Comparison of ENCODE assay signal across 14 mouse cellular contexts in the genomic region with DNA sequence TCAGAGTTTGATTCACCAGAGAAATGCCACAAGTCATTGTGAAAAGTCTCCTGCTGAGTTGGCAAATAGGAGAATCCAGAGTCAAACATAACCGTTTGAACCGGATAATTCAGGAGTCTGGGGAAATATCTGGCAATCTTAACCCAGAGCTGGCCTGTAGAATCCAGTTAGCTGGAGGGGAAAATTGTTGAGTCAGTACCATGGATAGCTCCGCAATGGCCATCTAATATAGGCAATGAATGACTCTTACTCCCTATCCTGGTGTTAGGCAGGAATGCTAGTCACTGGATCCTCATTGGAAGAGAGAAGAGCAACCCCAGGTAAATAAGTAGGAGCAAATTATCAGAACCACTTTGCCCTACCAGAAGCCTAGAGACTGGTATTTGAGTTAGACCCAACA.
DNase-seq lines count a peak whose midpoint lies in the region; ATAC-seq lines count a peak whose summit lies in the region.
"Had no signal": no experiment of that assay in that cellular context is flagged by ENCODE, and none has a peak within 500 bp of the region (broad histone marks: within the 10 kb centered on the region; RNA-seq: fewer than 3 reads in every experiment).

No protein-coding gene starts in this region.

- no peaks in the 10 kb centered on the region for H3K9me3 ChIP-seq in forebrain, embryonic 14.5 days (replicated peaks; ENCODE audit: control insufficient read depth, low read length)
- H3K9me3 ChIP-seq in forebrain, embryonic 10.5 days, result no peaks in the 10 kb centered on the region
- H3K9me3 ChIP-seq in neural tube, embryonic 15.5 days (replicated peaks), result 0 out of 2 replicates have a peak, but pooled peaks cover 3% of the 10 kb centered on the region
- H3K9me3 ChIP-seq: limb, embryonic 15.5 days; midbrain, embryonic 13.5 days had no signal

- DNase-seq in forebrain, embryonic 14.5 days (ENCODE audit: low spot score), result peak; percentile 23
- DNase-seq in forebrain, embryonic 10.5 days (ENCODE audit: extremely low spot score, low spot score), result no peak
- DNase-seq in neural tube, embryonic 10.5 days (ENCODE audit: extremely low spot score, low spot score), result peak; percentile 26
- peak; percentile 67 for DNase-seq in forelimb bud, embryonic 11.5 days (ENCODE audit: low read depth, low spot score)
- DNase-seq in cerebellum, adult 9-10 months, result no peak
- no peak for DNase-seq in lung, postnatal 14 days
- DNase-seq in cerebellum, adult 11-12 months, result no peak
- DNase-seq: cerebellum, adult 2 months; right cerebral cortex, postnatal 4 days had no signal

- 66% methylated on average over 3 of the region's 3 CpGs for WGBS in forebrain, embryonic 14.5 days
- WGBS in forebrain, embryonic 10.5 days, result 64% methylated on average over 3 of the region's 3 CpGs
- 53% methylated on average over 3 of the region's 3 CpGs for WGBS in neural tube, embryonic 15.5 days

- H3K4me3 ChIP-seq in forebrain, embryonic 14.5 days (ENCODE audit: low read depth, low read length), result no peak overlapping the region
- H3K4me3 ChIP-seq in forebrain, embryonic 10.5 days, result no peak overlapping the region
- H3K4me3 ChIP-seq in neural tube, embryonic 15.5 days (replicated peaks), result no peak overlapping the region
- H3K4me3 ChIP-seq: erythroblast, embryonic 14.5 days; limb, embryonic 15.5 days; midbrain, embryonic 13.5 days had no signal

- H3K27me3 ChIP-seq in forebrain, embryonic 14.5 days (replicated peaks; ENCODE audit: control insufficient read depth, insufficient read depth, low read length), result no peaks in the 10 kb centered on the region
- H3K27me3 ChIP-seq in forebrain, embryonic 10.5 days (ENCODE audit: poor library complexity, severe bottlenecking), result no peaks in the 10 kb centered on the region
- no peaks in the 10 kb centered on the region for H3K27me3 ChIP-seq in neural tube, embryonic 15.5 days (replicated peaks)
- H3K27me3 ChIP-seq: limb, embryonic 15.5 days; midbrain, embryonic 13.5 days; Patski had no signal

- no peak for ATAC-seq in forebrain, embryonic 14.5 days
- no peak for ATAC-seq in neural tube, embryonic 15.5 days (ENCODE audit: low FRiP score)
- ATAC-seq: midbrain, embryonic 13.5 days; Patski had no signal

- H3K4me2 ChIP-seq in forebrain, embryonic 14.5 days (ENCODE audit: low read length), result no peak overlapping the region
- no peak overlapping the region for H3K4me2 ChIP-seq in neural tube, embryonic 15.5 days
- H3K4me2 ChIP-seq: limb, embryonic 15.5 days; midbrain, embryonic 13.5 days had no signal

- H3K27ac ChIP-seq in forebrain, embryonic 14.5 days (ENCODE audit: low read depth, low read length), result no peak overlapping the region
- no peak overlapping the region for H3K27ac ChIP-seq in forebrain, embryonic 10.5 days
- H3K27ac ChIP-seq in neural tube, embryonic 15.5 days (replicated peaks), result no peak overlapping the region
- H3K27ac ChIP-seq: limb, embryonic 15.5 days; midbrain, embryonic 13.5 days had no signal

- H3K36me3 ChIP-seq in forebrain, embryonic 14.5 days (ENCODE audit: control insufficient read depth, insufficient read depth, low read length), result no peaks in the 10 kb centered on the region
- no peaks in the 10 kb centered on the region for H3K36me3 ChIP-seq in forebrain, embryonic 10.5 days (replicated peaks)
- no peaks in the 10 kb centered on the region for H3K36me3 ChIP-seq in neural tube, embryonic 15.5 days
- H3K36me3 ChIP-seq: limb, embryonic 15.5 days; midbrain, embryonic 13.5 days had no signal

- no peak overlapping the region for H3K9ac ChIP-seq in forebrain, embryonic 14.5 days (ENCODE audit: low read length)
- H3K9ac ChIP-seq in neural tube, embryonic 15.5 days (replicated peaks), result no peak overlapping the region
- H3K9ac ChIP-seq: limb, embryonic 15.5 days; midbrain, embryonic 13.5 days had no signal

- no peaks in the 10 kb centered on the region for H3K4me1 ChIP-seq in forebrain, embryonic 14.5 days (ENCODE audit: control insufficient read depth, insufficient read depth, low read length)
- no peaks in the 10 kb centered on the region for H3K4me1 ChIP-seq in forebrain, embryonic 10.5 days
- H3K4me1 ChIP-seq in neural tube, embryonic 15.5 days, result no peaks in the 10 kb centered on the region
- H3K4me1 ChIP-seq: limb, embryonic 15.5 days; midbrain, embryonic 13.5 days had no signal

Comparison
In these comparisons a context has a peak if more than half of its experiments do, and no peak if none do; other contexts are left out.
1. DNase-seq: peak in forebrain, embryonic 14.5 days (single experiment), neural tube, embryonic 10.5 days (single experiment) and forelimb bud, embryonic 11.5 days (single experiment); none in forebrain, embryonic 10.5 days (single experiment), cerebellum, adult 9-10 months (single experiment), lung, postnatal 14 days (single experiment) and cerebellum, adult 11-12 months (single experiment).